Mouse (Mus musculus): ENCODE measurements around the gene Gm10715. TPM values are rescaled to one million over a fixed set of nuclear protein-coding genes. Genes with fewer than 3 reads are reported as not detected.
"Not testable (repeated sequence)": the region's sequence is repeated elsewhere in the genome, so short reads cannot be mapped to it uniquely, and the experiment has no call there.

Gene Gm10715
- polyA plus RNA-seq, 1 experiment from 2014 or later: not detected

GRCm38 (mm10) chr9:3012054-3012621 is 24.5 kb upstream of the Gm10715 start:
- H3K27me3 ChIP-seq (ENCODE audit: control insufficient read depth, insufficient read depth, low read length); H3K4me3 ChIP-seq (replicated peaks; ENCODE audit: low read length); H3K9me3 ChIP-seq (ENCODE audit: control insufficient read depth, low read length); H3K4me2 ChIP-seq (replicated peaks); H3K4me1 ChIP-seq (replicated peaks; ENCODE audit: control insufficient read depth, insufficient read depth, low read length); H3K36me3 ChIP-seq (replicated peaks; ENCODE audit: control insufficient read depth, insufficient read depth); H3K27ac ChIP-seq; H3K9ac ChIP-seq; DNase-seq (ENCODE audit: low spot score): not testable (repeated sequence)
- peak; percentile 37; the same call in 1 of the 2 replicates for ATAC-seq (ENCODE audit: low FRiP score)
- WGBS: 87% methylated on average over 2 of the region's 7 CpGs

GRCm38 (mm10) chr9:3012733-3013279 is 23.9 kb upstream of the Gm10715 start, which contains the start of gene Gm10721:
Gm10721 (plus strand) TSS chr9:3013140.
- ATAC-seq (ENCODE audit: low FRiP score): peak; percentile 73
- no CpG with 5 or more reads among the region's 11 CpGs for WGBS
- not testable (repeated sequence) for H3K9me3 ChIP-seq (ENCODE audit: control insufficient read depth, low read length); H3K27me3 ChIP-seq (ENCODE audit: control insufficient read depth, insufficient read depth, low read length); H3K4me1 ChIP-seq (replicated peaks; ENCODE audit: control insufficient read depth, insufficient read depth, low read length); H3K9ac ChIP-seq; H3K4me2 ChIP-seq (replicated peaks); H3K36me3 ChIP-seq (replicated peaks; ENCODE audit: control insufficient read depth, insufficient read depth); H3K4me3 ChIP-seq (replicated peaks; ENCODE audit: low read length); H3K27ac ChIP-seq; DNase-seq (ENCODE audit: low spot score)

GRCm38 (mm10) chr9:3015354-3015753 is 21.3 kb upstream of the Gm10715 start, which contains the start of gene Gm10720:
Gm10720 (plus strand) TSS chr9:3015654.
- WGBS: 67% methylated on average over 4 of the region's 9 CpGs
- not testable (repeated sequence) for H3K4me1 ChIP-seq (replicated peaks; ENCODE audit: control insufficient read depth, insufficient read depth, low read length); ATAC-seq (ENCODE audit: low FRiP score); H3K9me3 ChIP-seq (ENCODE audit: control insufficient read depth, low read length); H3K27me3 ChIP-seq (ENCODE audit: control insufficient read depth, insufficient read depth, low read length); H3K4me2 ChIP-seq (replicated peaks); H3K27ac ChIP-seq; H3K9ac ChIP-seq; H3K4me3 ChIP-seq (replicated peaks; ENCODE audit: low read length); H3K36me3 ChIP-seq (replicated peaks; ENCODE audit: control insufficient read depth, insufficient read depth); DNase-seq (ENCODE audit: low spot score)

GRCm38 (mm10) chr9:3015896-3016295 is 20.8 kb upstream of the Gm10715 start:
- H3K9me3 ChIP-seq (ENCODE audit: control insufficient read depth, low read length); H3K4me2 ChIP-seq (replicated peaks); H3K4me3 ChIP-seq (replicated peaks; ENCODE audit: low read length); H3K27me3 ChIP-seq (ENCODE audit: control insufficient read depth, insufficient read depth, low read length); DNase-seq (ENCODE audit: low spot score); H3K36me3 ChIP-seq (replicated peaks; ENCODE audit: control insufficient read depth, insufficient read depth); H3K9ac ChIP-seq; H3K27ac ChIP-seq; H3K4me1 ChIP-seq (replicated peaks; ENCODE audit: control insufficient read depth, insufficient read depth, low read length); ATAC-seq (ENCODE audit: low FRiP score): not testable (repeated sequence)
- WGBS: 81% methylated on average over 4 of the region's 6 CpGs

GRCm38 (mm10) chr9:3017108-3017507 is 19.6 kb upstream of the Gm10715 start, which contains the start of gene Gm10719:
Gm10719 (plus strand) TSS chr9:3017408.
- not testable (repeated sequence) for H3K36me3 ChIP-seq (replicated peaks; ENCODE audit: control insufficient read depth, insufficient read depth); H3K4me2 ChIP-seq (replicated peaks); ATAC-seq (ENCODE audit: low FRiP score); H3K4me3 ChIP-seq (replicated peaks; ENCODE audit: low read length); H3K9me3 ChIP-seq (ENCODE audit: control insufficient read depth, low read length); H3K4me1 ChIP-seq (replicated peaks; ENCODE audit: control insufficient read depth, insufficient read depth, low read length); H3K9ac ChIP-seq; DNase-seq (ENCODE audit: low spot score); H3K27ac ChIP-seq; H3K27me3 ChIP-seq (ENCODE audit: control insufficient read depth, insufficient read depth, low read length)
- WGBS: 50% methylated on average over 1 of the region's 9 CpGs

GRCm38 (mm10) chr9:3018944-3019343 is 17.7 kb upstream of the Gm10715 start:
- H3K4me1 ChIP-seq (replicated peaks; ENCODE audit: control insufficient read depth, insufficient read depth, low read length); H3K4me3 ChIP-seq (replicated peaks; ENCODE audit: low read length); H3K4me2 ChIP-seq (replicated peaks); H3K36me3 ChIP-seq (replicated peaks; ENCODE audit: control insufficient read depth, insufficient read depth); H3K27me3 ChIP-seq (ENCODE audit: control insufficient read depth, insufficient read depth, low read length); H3K27ac ChIP-seq; H3K9me3 ChIP-seq (ENCODE audit: control insufficient read depth, low read length); DNase-seq (ENCODE audit: low spot score); ATAC-seq (ENCODE audit: low FRiP score); H3K9ac ChIP-seq: not testable (repeated sequence)
- 64% methylated on average over 9 of the region's 9 CpGs for WGBS

GRCm38 (mm10) chr9:3019835-3020727 is 16.6 kb upstream of the Gm10715 start:
- H3K36me3 ChIP-seq (replicated peaks; ENCODE audit: control insufficient read depth, insufficient read depth); DNase-seq (ENCODE audit: low spot score); H3K9ac ChIP-seq; H3K27me3 ChIP-seq (ENCODE audit: control insufficient read depth, insufficient read depth, low read length); H3K27ac ChIP-seq; H3K4me2 ChIP-seq (replicated peaks); H3K4me1 ChIP-seq (replicated peaks; ENCODE audit: control insufficient read depth, insufficient read depth, low read length); H3K9me3 ChIP-seq (ENCODE audit: control insufficient read depth, low read length); H3K4me3 ChIP-seq (replicated peaks; ENCODE audit: low read length): not testable (repeated sequence)
- WGBS: 81% methylated on average over 11 of the region's 19 CpGs
- ATAC-seq (ENCODE audit: low FRiP score): peak; percentile 72; the same call in 1 of the 2 replicates

- not testable (repeated sequence) for H3K9ac ChIP-seq; H3K4me2 ChIP-seq (replicated peaks); H3K9me3 ChIP-seq (ENCODE audit: control insufficient read depth, low read length); H3K4me3 ChIP-seq (replicated peaks; ENCODE audit: low read length); H3K27ac ChIP-seq; H3K27me3 ChIP-seq (ENCODE audit: control insufficient read depth, insufficient read depth, low read length); ATAC-seq (ENCODE audit: low FRiP score); H3K36me3 ChIP-seq (replicated peaks; ENCODE audit: control insufficient read depth, insufficient read depth); H3K4me1 ChIP-seq (replicated peaks; ENCODE audit: control insufficient read depth, insufficient read depth, low read length)
- 75% methylated on average over 9 of the region's 13 CpGs for WGBS
- peak; percentile 23 for DNase-seq (ENCODE audit: low spot score)
These were observed 14.2 kb upstream of the Gm10715 start for GRCm38 (mm10) chr9:3022316-3023008.
